Mouse (Mus musculus): Measurements from ENCODE around the gene Havcr1.

DNA sequence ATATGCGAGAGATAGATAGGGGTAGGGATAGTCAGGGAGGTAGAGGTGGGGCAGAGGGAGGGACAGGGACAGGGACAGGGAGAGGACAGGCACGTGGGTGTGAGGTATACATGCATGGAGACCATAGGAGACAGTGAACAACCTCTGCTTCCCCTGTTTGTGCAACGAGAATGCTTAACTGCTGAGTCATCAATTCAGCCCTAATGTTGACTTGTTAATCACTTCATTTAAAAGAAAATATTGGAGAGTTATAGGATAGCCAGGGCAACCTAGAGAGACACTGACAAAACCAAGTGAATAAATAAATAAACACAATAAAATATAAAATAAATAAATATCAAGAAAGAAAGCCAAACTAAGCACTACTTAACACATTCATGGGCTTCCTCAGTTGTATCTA lies 42.0 kb downstream of the Havcr1 start:
- TF ChIP-seq CTCF (IDR thresholded peaks at IDR 0.05; ENCODE audit: control insufficient read depth, insufficient read depth, insufficient read length) = no peak
- no peak for TF ChIP-seq MYOG (IDR thresholded peaks at IDR 0.05; ENCODE audit: control insufficient read depth, extremely low read depth, insufficient read length)
- no peak for TF ChIP-seq MAX (IDR thresholded peaks at IDR 0.05)
